Mouse (Mus musculus) forebrain, embryonic 16.5 days (tissue): Measurements from ENCODE around the gene St7. TPM values are rescaled to one million over a fixed set of nuclear protein-coding genes. Genes with fewer than 3 reads are reported as not detected.

ENCODE experiments used
- ATAC-seq: fragments of 200-750 bp; cut with Nextera tagmentation; 2 replicates; pipeline ENCODE4 v1.8.0; 2017; ENCODE audit warnings: mild to moderate bottlenecking, moderate library complexity
- H3K27ac ChIP-seq: fragments of 300-500 bp; sonication (generic); 2 replicates; pipeline ENCODE4 v1.5.1; 2014; ENCODE audit warnings: low read length, control low read depth
- H3K27me3 ChIP-seq: fragments of 300-500 bp; sonication (generic); replicated peaks from 2 replicates; pipeline ENCODE4 v1.6.1; 2014; ENCODE audit warnings: low read length; ENCODE audit not compliant: control insufficient read depth, insufficient read depth
- H3K36me3 ChIP-seq: fragments of 300-500 bp; sonication (generic); 2 replicates; pipeline ENCODE4 v1.6.1; 2014; ENCODE audit not compliant: control insufficient read depth, insufficient read depth
- H3K4me1 ChIP-seq: fragments of 300-500 bp; sonication (generic); replicated peaks from 2 replicates; pipeline ENCODE4 v1.6.1; 2014; ENCODE audit warnings: low read length; ENCODE audit not compliant: control insufficient read depth, insufficient read depth
- H3K4me2 ChIP-seq: fragments of 300-500 bp; sonication (generic); 2 replicates; pipeline ENCODE4 v1.6.1; 2014; ENCODE audit warnings: mild to moderate bottlenecking, low read length, control low read depth
- H3K4me3 ChIP-seq: fragments of 300-500 bp; sonication (generic); replicated peaks from 2 replicates; pipeline ENCODE4 v1.5.1; 2014; ENCODE audit warnings: mild to moderate bottlenecking, low read length, control low read depth
- H3K9ac ChIP-seq: fragments of 300-500 bp; sonication (generic); replicated peaks from 2 replicates; pipeline ENCODE4 v1.6.1; 2014; ENCODE audit warnings: low read depth, low read length, control low read depth
- H3K9me3 ChIP-seq: fragments of 300-500 bp; sonication (generic); 2 replicates; pipeline ENCODE4 v1.6.1; 2016; ENCODE audit warnings: low read length; ENCODE audit not compliant: control insufficient read depth
- WGBS: fragments of 180-500 bp; shearing (Covaris S2); extraction: QIAGEN DNeasy Blood & Tissue Kit; methylation state at CpG from one replicate; pipeline ENCODE4 v1.1.7; 2014; 5-methylcytosine and 5-hydroxymethylcytosine counted together
- polyA plus RNA-seq: library from polyadenylated mRNA; unstranded; fragments of >200 nt; fragmentation: Nextera tagmentation; extraction: Ambion mirVana; gene quantifications from 2 replicates; pipeline ENCODE4 v1.2.1, GENCODE M21; 2015

The St7 gene
- polyA plus RNA-seq, 1 experiment from 2014 or later = 68.0 TPM

GRCm38 (mm10) chr6:17727891-17728790, 35.4 kb downstream of the St7 start:
- ATAC-seq = no peak
- H3K27me3 ChIP-seq = no peaks in the 10 kb centered on the region
- no peaks in the 10 kb centered on the region for H3K9me3 ChIP-seq
- no peak overlapping the region for H3K9ac ChIP-seq
- no peaks in the 10 kb centered on the region for H3K4me1 ChIP-seq
- 73% methylated on average over 9 of the region's 9 CpGs for WGBS
- no peak overlapping the region for H3K4me2 ChIP-seq
- no peak overlapping the region for H3K27ac ChIP-seq
- no peaks in the 10 kb centered on the region for H3K36me3 ChIP-seq
- no peak overlapping the region for H3K4me3 ChIP-seq

DNA sequence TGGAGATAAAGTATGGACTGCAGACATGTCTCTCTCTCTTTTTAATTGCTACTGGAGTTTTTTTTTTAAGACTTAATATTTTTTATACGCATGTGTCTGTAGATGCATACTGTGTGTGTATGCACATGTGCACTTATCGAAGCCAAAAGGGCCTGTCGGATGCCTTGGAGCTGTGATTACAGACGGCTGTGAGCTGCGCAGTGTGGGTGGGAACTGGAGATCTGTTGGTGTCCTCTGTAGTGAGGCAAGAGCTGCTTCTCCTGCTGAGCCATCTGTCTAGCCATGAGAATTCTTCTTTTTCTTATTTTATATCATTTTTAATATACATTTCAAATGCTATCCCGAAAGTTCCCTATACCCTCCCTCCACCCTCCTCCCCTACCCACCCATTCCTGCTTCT, 37.4 kb downstream of the St7 start:
- H3K9me3 ChIP-seq = no peaks in the 10 kb centered on the region
- H3K4me1 ChIP-seq = no peaks in the 10 kb centered on the region
- peak; percentile 75; the same call in 1 of the 2 replicates for ATAC-seq
- H3K9ac ChIP-seq = no peak overlapping the region
- no peaks in the 10 kb centered on the region for H3K36me3 ChIP-seq
- H3K4me3 ChIP-seq = no peak overlapping the region
- no peak overlapping the region for H3K27ac ChIP-seq
- H3K27me3 ChIP-seq = no peaks in the 10 kb centered on the region
- no peak overlapping the region for H3K4me2 ChIP-seq
- 69% methylated on average over 6 of the region's 6 CpGs for whole genome bisulfite sequencing

- ATAC-seq = no peak
- Histone ChIP-seq H3K9ac (no peak overlapping the region), H3K4me2 (no peak overlapping the region), H3K9me3 (no peaks in the 10 kb centered on the region), H3K4me1 (no peaks in the 10 kb centered on the region), H3K27ac (no peak overlapping the region), H3K27me3 (no peaks in the 10 kb centered on the region), H3K36me3 (no peaks in the 10 kb centered on the region), H3K4me3 (no peak overlapping the region)
- WGBS = 83% methylated on average over 5 of the region's 5 CpGs
These were observed 39.0 kb downstream of the St7 start for GRCm38 (mm10) chr6:17731694-17732093.

- H3K4me1 ChIP-seq = no peaks in the 10 kb centered on the region
These were observed 41.2 kb downstream of the St7 start for GRCm38 (mm10) chr6:17733951-17734411.

GRCm38 (mm10) chr6:17737262-17737948, 44.7 kb downstream of the St7 start:
- Histone ChIP-seq H3K9me3 (no peaks in the 10 kb centered on the region), H3K9ac (no peak overlapping the region), H3K4me3 (no peak overlapping the region), H3K4me2 (no peak overlapping the region), H3K27ac (no peak overlapping the region), H3K36me3 (no peaks in the 10 kb centered on the region), H3K27me3 (no peaks in the 10 kb centered on the region), H3K4me1 (no peaks in the 10 kb centered on the region)
- ATAC-seq = no peak
- WGBS = 93% methylated on average over 8 of the region's 8 CpGs

More at GRCm38 (mm10) chr6:17733951-17734411, 41.2 kb downstream of the St7 start:
- no peak overlapping the region for H3K4me3 ChIP-seq
- H3K27me3 ChIP-seq = no peaks in the 10 kb centered on the region
- H3K9ac ChIP-seq = no peak overlapping the region
- H3K9me3 ChIP-seq = no peaks in the 10 kb centered on the region
- no peak overlapping the region for H3K4me2 ChIP-seq
- H3K36me3 ChIP-seq = no peaks in the 10 kb centered on the region
- 88% methylated on average over 8 of the region's 8 CpGs for WGBS
- no peak for ATAC-seq
- H3K27ac ChIP-seq = no peak overlapping the region

DNA sequence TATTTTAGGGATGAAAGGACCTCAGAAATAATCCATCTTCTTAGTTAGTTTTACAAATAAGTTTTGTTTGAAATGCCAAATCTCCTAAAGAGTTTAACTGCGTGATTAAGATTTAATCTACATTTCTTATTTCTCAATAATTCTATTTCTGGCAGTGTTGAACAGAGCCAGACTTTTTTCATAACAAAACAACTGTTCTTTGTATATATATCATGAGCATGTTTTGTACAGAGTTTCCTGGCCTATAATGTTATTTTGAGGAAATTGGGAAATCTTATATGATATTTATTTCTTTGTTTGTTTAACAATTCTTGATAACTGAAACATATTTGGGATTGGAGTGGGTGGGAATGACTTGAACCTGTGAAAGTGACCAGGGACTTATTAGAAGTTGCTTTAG, 47.4 kb downstream of the St7 start:
- no peak for ATAC-seq
- no peaks in the 10 kb centered on the region for H3K9me3 ChIP-seq

GRCm38 (mm10) chr6:17741639-17742038, 48.9 kb downstream of the St7 start:
- Histone ChIP-seq H3K27ac (no peak overlapping the region), H3K4me3 (no peak overlapping the region), H3K27me3 (no peaks in the 10 kb centered on the region), H3K9ac (no peak overlapping the region), H3K9me3 (no peaks in the 10 kb centered on the region), H3K4me1 (no peaks in the 10 kb centered on the region), H3K4me2 (no peak overlapping the region), H3K36me3 (no peaks in the 10 kb centered on the region)
- ATAC-seq = no peak
- WGBS = 92% methylated on average over 6 of the region's 6 CpGs

More for the DNA sequence above, 47.4 kb downstream of the St7 start:
- no peak overlapping the region for H3K4me3 ChIP-seq
- H3K9ac ChIP-seq = no peak overlapping the region
- H3K27me3 ChIP-seq = no peaks in the 10 kb centered on the region
- H3K36me3 ChIP-seq = no peaks in the 10 kb centered on the region
- no peak overlapping the region for H3K27ac ChIP-seq
- H3K4me1 ChIP-seq = no peaks in the 10 kb centered on the region
- WGBS = 96% methylated on average over 1 of the region's 1 CpGs
- no peak overlapping the region for H3K4me2 ChIP-seq

- H3K4me2 ChIP-seq = no peak overlapping the region
- H3K4me1 ChIP-seq = no peaks in the 10 kb centered on the region
- no peak overlapping the region for H3K4me3 ChIP-seq
- no peak overlapping the region for H3K9ac ChIP-seq
- 95% methylated on average over 4 of the region's 4 CpGs for WGBS
- no peak overlapping the region for H3K27ac ChIP-seq
- ATAC-seq = no peak
- H3K27me3 ChIP-seq = no peaks in the 10 kb centered on the region
- H3K36me3 ChIP-seq = no peaks in the 10 kb centered on the region
- H3K9me3 ChIP-seq = no peaks in the 10 kb centered on the region
These were observed 49.5 kb downstream of the St7 start for GRCm38 (mm10) chr6:17742209-17742608.

DNA sequence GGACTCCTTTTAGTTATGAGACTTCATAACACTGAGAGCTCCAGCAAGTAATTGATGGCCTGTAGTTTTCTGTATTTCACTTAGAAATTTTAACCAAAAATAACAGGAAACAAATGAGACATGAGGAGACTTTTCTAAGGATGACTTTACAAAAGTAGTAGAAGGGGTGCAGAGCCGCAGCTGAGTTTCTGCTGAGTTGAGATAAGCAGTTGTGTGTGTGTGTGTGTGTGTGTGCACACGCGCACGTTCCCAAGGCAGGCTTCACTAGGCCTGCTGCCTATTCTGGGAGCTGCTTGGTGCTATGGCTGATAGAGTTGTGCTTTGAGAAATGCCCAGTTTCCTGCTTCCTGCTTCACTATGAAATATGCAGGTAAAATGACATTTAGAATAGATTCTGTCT, 50.6 kb downstream of the St7 start:
- WGBS = 88% methylated on average over 4 of the region's 4 CpGs
- Histone ChIP-seq H3K9me3 (no peaks in the 10 kb centered on the region), H3K4me2 (no peak overlapping the region), H3K4me3 (no peak overlapping the region), H3K9ac (no peak overlapping the region), H3K4me1 (no peaks in the 10 kb centered on the region), H3K36me3 (no peaks in the 10 kb centered on the region), H3K27ac (no peak overlapping the region), H3K27me3 (no peaks in the 10 kb centered on the region)
- ATAC-seq = no peak
